Mouse (Mus musculus): ENCODE measurements around the gene Msi2. TPM values are rescaled to one million over a fixed set of nuclear protein-coding genes. Genes with fewer than 3 reads are reported as not detected.

Gene Msi2
- total and polyA plus RNA-seq, 2 experiments from 2014 or later = 26.9 to 133 TPM

- TF ChIP-seq CTCF (IDR thresholded peaks at IDR 0.05) = no peak
- Histone ChIP-seq H3K4me1 (ENCODE audit: insufficient read depth, low read length) (peaks cover 12% of the 10 kb centered on the region; the same call in 1 of the 2 replicates), H3K27me3 (ENCODE audit: insufficient read depth, low read length) (no peaks in the 10 kb centered on the region), H3K36me3 (ENCODE audit: insufficient read depth, low read length) (no peaks in the 10 kb centered on the region), H3K9me3 (ENCODE audit: low read length) (no peaks in the 10 kb centered on the region), H3K4me3 (ENCODE audit: low read depth, low read length) (no peak overlapping the region), H3K27ac (ENCODE audit: low read depth, low read length) (no peak overlapping the region), H3K4me2 (ENCODE audit: low read depth, low read length, poor library complexity, severe bottlenecking) (no peak overlapping the region), H3K9ac (replicated peaks; ENCODE audit: low read length, poor library complexity, severe bottlenecking) (no peak overlapping the region)
- ATAC-seq (ENCODE audit: low FRiP score) = no peak
- DNase-seq (ENCODE audit: low spot score) = no peak
- WGBS = 87% methylated on average over 4 of the region's 4 CpGs
Measured at GRCm38 (mm10) chr11:88509464-88509863, 208.8 kb downstream of the Msi2 start.

GRCm38 (mm10) chr11:88508133-88508532 is 210.2 kb downstream of the Msi2 start:
- no peaks in the 10 kb centered on the region for H3K27me3 ChIP-seq (ENCODE audit: insufficient read depth, low read length)
- H3K36me3 ChIP-seq (ENCODE audit: insufficient read depth, low read length) = no peaks in the 10 kb centered on the region
- no peak overlapping the region for H3K27ac ChIP-seq (ENCODE audit: low read depth, low read length)
- no peaks in the 10 kb centered on the region for H3K9me3 ChIP-seq (ENCODE audit: low read length)
- H3K4me2 ChIP-seq (ENCODE audit: low read depth, low read length, poor library complexity, severe bottlenecking) = no peak overlapping the region
- no peak for DNase-seq (ENCODE audit: low spot score)
- H3K4me1 ChIP-seq (ENCODE audit: insufficient read depth, low read length) = peaks cover 12% of the 10 kb centered on the region; the same call in 1 of the 2 replicates
- no peak for ATAC-seq (ENCODE audit: low FRiP score)
- WGBS = 49% methylated on average over 7 of the region's 7 CpGs
- no peak overlapping the region for H3K4me3 ChIP-seq (ENCODE audit: low read depth, low read length)
- TF ChIP-seq CTCF (IDR thresholded peaks at IDR 0.05) = no peak
- no peak overlapping the region for H3K9ac ChIP-seq (replicated peaks; ENCODE audit: low read length, poor library complexity, severe bottlenecking)

GRCm38 (mm10) chr11:88506544-88507419 is 211.5 kb downstream of the Msi2 start:
- DNase-seq (ENCODE audit: low spot score) (no peak), ATAC-seq (ENCODE audit: low FRiP score) (no peak)
- no peaks in the 10 kb centered on the region for H3K27me3 ChIP-seq (ENCODE audit: insufficient read depth, low read length)
- TF ChIP-seq CTCF (IDR thresholded peaks at IDR 0.05) = no peak
- no peak overlapping the region for H3K4me3 ChIP-seq (ENCODE audit: low read depth, low read length)
- H3K4me2 ChIP-seq (ENCODE audit: low read depth, low read length, poor library complexity, severe bottlenecking) = no peak overlapping the region
- 46% methylated on average over 5 of the region's 5 CpGs for WGBS
- H3K9me3 ChIP-seq (ENCODE audit: low read length) = no peaks in the 10 kb centered on the region
- H3K36me3 ChIP-seq (ENCODE audit: insufficient read depth, low read length) = no peaks in the 10 kb centered on the region
- H3K4me1 ChIP-seq (ENCODE audit: insufficient read depth, low read length) = peaks cover 12% of the 10 kb centered on the region; the same call in 1 of the 2 replicates
- H3K27ac ChIP-seq (ENCODE audit: low read depth, low read length) = no peak overlapping the region; the same call in 1 of the 2 replicates
- no peak overlapping the region for H3K9ac ChIP-seq (replicated peaks; ENCODE audit: low read length, poor library complexity, severe bottlenecking)

- TF ChIP-seq CTCF (IDR thresholded peaks at IDR 0.05) = no peak
- peaks cover 12% of the 10 kb centered on the region; the same call in 1 of the 2 replicates for H3K4me1 ChIP-seq (ENCODE audit: insufficient read depth, low read length)
- no peak overlapping the region for H3K4me3 ChIP-seq (ENCODE audit: low read depth, low read length)
- H3K27ac ChIP-seq (ENCODE audit: low read depth, low read length) = no peak overlapping the region; the same call in 1 of the 2 replicates
- H3K27me3 ChIP-seq (ENCODE audit: insufficient read depth, low read length) = no peaks in the 10 kb centered on the region
- WGBS = 74% methylated on average over 13 of the region's 13 CpGs
- DNase-seq (ENCODE audit: low spot score) (no peak), ATAC-seq (ENCODE audit: low FRiP score) (no peak)
- no peak overlapping the region for H3K9ac ChIP-seq (replicated peaks; ENCODE audit: low read length, poor library complexity, severe bottlenecking)
- no peak overlapping the region for H3K4me2 ChIP-seq (ENCODE audit: low read depth, low read length, poor library complexity, severe bottlenecking)
- H3K9me3 ChIP-seq (ENCODE audit: low read length) = no peaks in the 10 kb centered on the region
- H3K36me3 ChIP-seq (ENCODE audit: insufficient read depth, low read length) = no peaks in the 10 kb centered on the region
Measured at GRCm38 (mm10) chr11:88506109-88506508, 212.2 kb downstream of the Msi2 start.

- no peak overlapping the region for H3K27ac ChIP-seq (ENCODE audit: low read depth, low read length)
- H3K4me2 ChIP-seq (ENCODE audit: low read depth, low read length, poor library complexity, severe bottlenecking) = no peak overlapping the region
- DNase-seq (ENCODE audit: low spot score) (no peak), ATAC-seq (ENCODE audit: low FRiP score) (no peak)
- H3K9ac ChIP-seq (replicated peaks; ENCODE audit: low read length, poor library complexity, severe bottlenecking) = no peak overlapping the region
- WGBS = 81% methylated on average over 6 of the region's 6 CpGs
- H3K36me3 ChIP-seq (ENCODE audit: insufficient read depth, low read length) = no peaks in the 10 kb centered on the region
- TF ChIP-seq CTCF (IDR thresholded peaks at IDR 0.05) = no peak
- H3K4me1 ChIP-seq (ENCODE audit: insufficient read depth, low read length) = peaks cover 12% of the 10 kb centered on the region; the same call in 1 of the 2 replicates
- H3K27me3 ChIP-seq (ENCODE audit: insufficient read depth, low read length) = no peaks in the 10 kb centered on the region
- H3K9me3 ChIP-seq (ENCODE audit: low read length) = no peaks in the 10 kb centered on the region
- H3K4me3 ChIP-seq (ENCODE audit: low read depth, low read length) = no peak overlapping the region
Measured at GRCm38 (mm10) chr11:88502566-88502965, 215.7 kb downstream of the Msi2 start.

- H3K36me3 ChIP-seq (ENCODE audit: insufficient read depth, low read length) = no peaks in the 10 kb centered on the region
- H3K9ac ChIP-seq (replicated peaks; ENCODE audit: low read length, poor library complexity, severe bottlenecking) = no peak overlapping the region
- H3K27me3 ChIP-seq (ENCODE audit: insufficient read depth, low read length) = no peaks in the 10 kb centered on the region
- H3K9me3 ChIP-seq (ENCODE audit: low read length) = no peaks in the 10 kb centered on the region
- WGBS = 64% methylated on average over 7 of the region's 7 CpGs
- H3K4me2 ChIP-seq (ENCODE audit: low read depth, low read length, poor library complexity, severe bottlenecking) = no peak overlapping the region
- TF ChIP-seq CTCF (IDR thresholded peaks at IDR 0.05) = no peak
- ATAC-seq (ENCODE audit: low FRiP score) (no peak), DNase-seq (ENCODE audit: low spot score) (no peak)
- H3K27ac ChIP-seq (ENCODE audit: low read depth, low read length) = no peak overlapping the region
- no peak overlapping the region for H3K4me3 ChIP-seq (ENCODE audit: low read depth, low read length)
- H3K4me1 ChIP-seq (ENCODE audit: insufficient read depth, low read length) = no peaks in the 10 kb centered on the region
Measured at GRCm38 (mm10) chr11:88498491-88498890, 219.8 kb downstream of the Msi2 start.
